Mouse (Mus musculus): ENCODE data around the gene Ablim1.

DNA sequence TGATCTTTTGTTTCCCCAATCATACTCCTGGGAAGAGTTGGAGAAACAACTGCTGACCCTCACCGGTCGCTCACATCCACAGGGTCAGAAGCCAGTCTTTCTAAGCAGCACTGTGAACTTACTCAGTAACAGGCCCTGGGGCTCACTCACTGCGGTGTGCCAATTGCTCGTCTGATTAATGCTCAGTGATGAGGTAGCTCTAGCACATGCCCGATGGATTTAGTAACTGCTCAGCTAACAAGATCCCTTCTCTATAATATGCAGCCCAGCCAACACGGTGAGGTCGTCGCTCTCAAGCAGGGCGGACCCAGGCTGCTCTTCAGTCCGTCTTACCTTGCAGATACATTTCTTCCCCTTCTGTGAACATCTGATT is 231.6 kb downstream of the Ablim1 start:
- no peak for TF ChIP-seq CTCF (IDR thresholded peaks at IDR 0.05)
- no peak for TF ChIP-seq EP300 (IDR thresholded peaks at IDR 0.05; ENCODE audit: insufficient read depth, low read depth, low read length)
- no peak for TF ChIP-seq POLR2A (IDR thresholded peaks at IDR 0.05; ENCODE audit: insufficient read depth, low read depth, low read length)

Data from heart, adult 2 months (tissue).